Mouse (Mus musculus): Measurements from ENCODE around the gene Il17rb. TPM values are rescaled to one million over a fixed set of nuclear protein-coding genes. Genes with fewer than 3 reads are reported as not detected.

The Il17rb gene
- polyA plus RNA-seq, 1 experiment, result 1.8 TPM

GRCm38 (mm10) chr14:30041836-30042235, 33.1 kb upstream of the Il17rb start:
- H3K4me1 ChIP-seq (ENCODE audit: control insufficient read depth, insufficient read depth, low read length), result no peaks in the 10 kb centered on the region
- no peak for TF ChIP-seq CTCF (IDR thresholded peaks at IDR 0.05; ENCODE audit: extremely low read depth, insufficient read depth, low read length)
- no peak for TF ChIP-seq POLR2A (IDR thresholded peaks at IDR 0.05; ENCODE audit: extremely low read depth, insufficient read depth, low read length)
- no peak overlapping the region for H3K4me3 ChIP-seq (ENCODE audit: insufficient read depth, low read length)
- no peak overlapping the region for H3K27ac ChIP-seq (ENCODE audit: insufficient read depth, low read length)

DNA sequence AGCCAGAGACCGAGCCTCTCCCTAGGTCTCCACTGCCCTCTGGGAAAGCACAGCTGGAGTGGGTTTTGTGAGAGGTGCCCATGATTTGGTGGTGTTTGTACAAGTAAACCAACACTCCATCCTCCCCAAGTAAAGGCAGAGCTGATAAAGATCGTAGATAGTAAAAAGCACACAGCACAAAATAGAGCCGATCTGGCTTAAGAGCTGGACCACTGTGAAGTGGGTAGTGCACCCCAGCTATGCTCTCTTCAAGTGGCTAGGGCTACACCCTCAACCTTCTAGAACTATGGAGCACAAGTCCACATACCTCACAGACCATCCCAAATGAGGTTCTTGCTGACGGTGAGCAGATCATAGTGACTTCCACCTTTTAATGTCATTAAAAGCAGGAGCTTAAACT, 30.7 kb upstream of the Il17rb start:
- TF ChIP-seq POLR2A (IDR thresholded peaks at IDR 0.05; ENCODE audit: extremely low read depth, insufficient read depth, low read length) (no peak), CTCF (IDR thresholded peaks at IDR 0.05; ENCODE audit: extremely low read depth, insufficient read depth, low read length) (no peak)
- no peaks in the 10 kb centered on the region for H3K4me1 ChIP-seq (ENCODE audit: control insufficient read depth, insufficient read depth, low read length)
- no peak overlapping the region for H3K27ac ChIP-seq (ENCODE audit: insufficient read depth, low read length)
- no peak overlapping the region for H3K4me3 ChIP-seq (ENCODE audit: insufficient read depth, low read length)

- H3K4me3 ChIP-seq (ENCODE audit: insufficient read depth, low read length), result no peak overlapping the region
- no peaks in the 10 kb centered on the region for H3K4me1 ChIP-seq (ENCODE audit: control insufficient read depth, insufficient read depth, low read length)
- TF ChIP-seq CTCF (IDR thresholded peaks at IDR 0.05; ENCODE audit: extremely low read depth, insufficient read depth, low read length), result no peak
- no peak for TF ChIP-seq POLR2A (IDR thresholded peaks at IDR 0.05; ENCODE audit: extremely low read depth, insufficient read depth, low read length)
- no peak overlapping the region for H3K27ac ChIP-seq (ENCODE audit: insufficient read depth, low read length)
These were observed 29.7 kb upstream of the Il17rb start for GRCm38 (mm10) chr14:30038431-30038830.

DNA sequence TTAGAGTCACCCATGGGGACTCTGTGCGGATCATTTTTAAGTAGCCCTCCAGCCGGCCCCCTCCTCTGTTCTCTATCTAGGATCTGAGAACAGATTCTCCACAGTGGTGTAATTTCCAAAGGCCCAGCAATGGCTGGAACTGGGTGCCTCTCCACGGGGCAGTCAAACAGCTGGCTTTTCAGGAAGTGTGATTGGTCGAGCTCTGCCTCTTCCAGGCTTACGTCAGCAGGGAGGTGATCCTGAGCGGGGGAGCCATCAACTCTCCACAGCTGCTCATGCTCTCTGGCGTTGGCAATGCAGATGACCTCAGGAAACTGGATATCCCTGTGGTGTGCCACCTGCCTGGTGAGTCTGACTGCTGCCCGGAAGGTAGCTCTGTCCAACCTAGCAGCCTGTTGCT, 24.7 kb upstream of the Il17rb start:
- Histone ChIP-seq H3K4me3 (ENCODE audit: insufficient read depth, low read length) (no peak overlapping the region), H3K27ac (ENCODE audit: insufficient read depth, low read length) (no peak overlapping the region), H3K4me1 (ENCODE audit: control insufficient read depth, insufficient read depth, low read length) (no peaks in the 10 kb centered on the region)
- TF ChIP-seq CTCF (IDR thresholded peaks at IDR 0.05; ENCODE audit: extremely low read depth, insufficient read depth, low read length) (no peak), POLR2A (IDR thresholded peaks at IDR 0.05; ENCODE audit: extremely low read depth, insufficient read depth, low read length) (no peak)

GRCm38 (mm10) chr14:30027378-30027777, 18.7 kb upstream of the Il17rb start:
- TF ChIP-seq POLR2A (IDR thresholded peaks at IDR 0.05; ENCODE audit: extremely low read depth, insufficient read depth, low read length), result no peak
- TF ChIP-seq CTCF (IDR thresholded peaks at IDR 0.05; ENCODE audit: extremely low read depth, insufficient read depth, low read length), result peak; percentile 42
- no peaks in the 10 kb centered on the region for H3K4me1 ChIP-seq (ENCODE audit: control insufficient read depth, insufficient read depth, low read length)
- no peak overlapping the region for H3K4me3 ChIP-seq (ENCODE audit: insufficient read depth, low read length)
- H3K27ac ChIP-seq (ENCODE audit: insufficient read depth, low read length), result no peak overlapping the region

- Histone ChIP-seq H3K4me1 (ENCODE audit: control insufficient read depth, insufficient read depth, low read length) (no peaks in the 10 kb centered on the region), H3K4me3 (ENCODE audit: insufficient read depth, low read length) (no peak overlapping the region), H3K27ac (ENCODE audit: insufficient read depth, low read length) (no peak overlapping the region)
- TF ChIP-seq CTCF (IDR thresholded peaks at IDR 0.05; ENCODE audit: extremely low read depth, insufficient read depth, low read length) (no peak), POLR2A (IDR thresholded peaks at IDR 0.05; ENCODE audit: extremely low read depth, insufficient read depth, low read length) (no peak)
These were observed 15.7 kb upstream of the Il17rb start for GRCm38 (mm10) chr14:30024387-30024786.

- no peak overlapping the region for H3K4me3 ChIP-seq (ENCODE audit: insufficient read depth, low read length)
- no peak overlapping the region for H3K27ac ChIP-seq (ENCODE audit: insufficient read depth, low read length)
- no peaks in the 10 kb centered on the region for H3K4me1 ChIP-seq (ENCODE audit: control insufficient read depth, insufficient read depth, low read length)
- no peak for TF ChIP-seq CTCF (IDR thresholded peaks at IDR 0.05; ENCODE audit: extremely low read depth, insufficient read depth, low read length)
- no peak for TF ChIP-seq POLR2A (IDR thresholded peaks at IDR 0.05; ENCODE audit: extremely low read depth, insufficient read depth, low read length)
These were observed 13.8 kb upstream of the Il17rb start for GRCm38 (mm10) chr14:30022471-30022870.

DNA sequence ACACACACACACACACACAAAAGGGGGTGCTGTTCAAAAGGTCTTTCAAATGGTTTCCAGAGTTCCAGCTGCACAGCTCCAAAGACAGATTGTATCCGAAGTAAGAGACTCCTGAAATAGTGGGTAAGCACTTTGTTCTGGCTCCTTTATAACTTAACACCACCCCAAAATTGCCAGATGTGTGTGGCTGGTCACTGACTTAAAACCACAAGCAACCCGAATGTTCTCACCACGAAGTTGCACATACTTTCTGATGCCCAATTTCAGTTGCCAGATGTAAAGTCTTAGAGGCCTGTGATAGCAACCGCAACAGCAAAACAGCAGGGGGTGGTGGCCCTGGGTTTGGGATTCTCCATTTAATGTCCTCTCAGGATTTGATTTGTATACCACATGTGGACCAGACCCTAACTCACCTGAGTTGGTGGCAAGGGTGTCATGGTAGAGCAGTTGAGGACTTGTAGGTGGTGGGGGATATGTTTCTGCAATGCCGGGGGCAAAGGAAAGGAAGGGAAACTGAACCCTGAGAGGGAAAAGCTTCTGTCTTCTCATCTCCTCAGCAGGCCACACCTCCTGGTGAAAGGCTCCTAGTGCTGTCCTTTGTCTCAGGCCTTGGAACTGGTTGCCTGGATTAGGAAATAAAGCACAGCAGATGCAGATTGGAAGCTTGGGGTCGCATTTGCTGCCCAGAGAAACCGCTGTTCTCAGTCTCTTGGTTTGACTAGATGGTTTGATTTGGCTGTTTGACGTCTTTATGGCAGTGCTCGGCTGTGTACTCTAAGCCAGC, 11.3 kb upstream of the Il17rb start:
- Histone ChIP-seq H3K4me3 (ENCODE audit: insufficient read depth, low read length) (no peak overlapping the region), H3K4me1 (ENCODE audit: control insufficient read depth, insufficient read depth, low read length) (no peaks in the 10 kb centered on the region), H3K27ac (ENCODE audit: insufficient read depth, low read length) (no peak overlapping the region)
- TF ChIP-seq CTCF (IDR thresholded peaks at IDR 0.05; ENCODE audit: extremely low read depth, insufficient read depth, low read length) (no peak), POLR2A (IDR thresholded peaks at IDR 0.05; ENCODE audit: extremely low read depth, insufficient read depth, low read length) (no peak)

GRCm38 (mm10) chr14:30019375-30019774, 10.7 kb upstream of the Il17rb start:
- Histone ChIP-seq H3K27ac (ENCODE audit: insufficient read depth, low read length) (no peak overlapping the region), H3K4me1 (ENCODE audit: control insufficient read depth, insufficient read depth, low read length) (no peaks in the 10 kb centered on the region), H3K4me3 (ENCODE audit: insufficient read depth, low read length) (no peak overlapping the region)
- TF ChIP-seq CTCF (IDR thresholded peaks at IDR 0.05; ENCODE audit: extremely low read depth, insufficient read depth, low read length) (no peak), POLR2A (IDR thresholded peaks at IDR 0.05; ENCODE audit: extremely low read depth, insufficient read depth, low read length) (no peak)

- H3K4me3 ChIP-seq (ENCODE audit: insufficient read depth, low read length), result no peak overlapping the region
- TF ChIP-seq POLR2A (IDR thresholded peaks at IDR 0.05; ENCODE audit: extremely low read depth, insufficient read depth, low read length), result no peak
- no peak for TF ChIP-seq CTCF (IDR thresholded peaks at IDR 0.05; ENCODE audit: extremely low read depth, insufficient read depth, low read length)
- H3K4me1 ChIP-seq (ENCODE audit: control insufficient read depth, insufficient read depth, low read length), result no peaks in the 10 kb centered on the region
- no peak overlapping the region for H3K27ac ChIP-seq (ENCODE audit: insufficient read depth, low read length)
These were observed 10.2 kb upstream of the Il17rb start for GRCm38 (mm10) chr14:30018846-30019245.
